Mouse (Mus musculus) heart, postnatal 0 days (tissue): ENCODE measurements at regions not wholly inside any gene's neighbourhood (a gene's known extent, or its start where the extent isn't known, plus 50 kb on each side); places are given as distances from the start of the nearest gene placed in this dataset.

Experiments used
- ATAC-seq: fragments of 200-750 bp; cut with Nextera tagmentation; 2 replicates; pipeline ENCODE4 v1.8.0; 2017; ENCODE audit warnings: low read depth, moderate number of reproducible peaks, moderate library complexity; ENCODE audit not compliant: insufficient read depth
- DNase-seq: peaks from one replicate; pipeline ENCODE4 v3.0.0-alpha.2; 2016; ENCODE audit warnings: low spot score
- H3K27ac ChIP-seq: fragments of 300-500 bp; sonication (generic); 2 replicates; pipeline ENCODE4 v1.5.1; 2014; ENCODE audit warnings: low read depth, mild to moderate bottlenecking
- H3K27me3 ChIP-seq: fragments of 300-500 bp; sonication (generic); 2 replicates; pipeline ENCODE4 v1.6.1; 2014; ENCODE audit warnings: low read length, mixed read lengths; ENCODE audit not compliant: control insufficient read depth, insufficient read depth
- H3K36me3 ChIP-seq: fragments of 300-500 bp; sonication (generic); replicated peaks from 2 replicates; pipeline ENCODE4 v1.6.1; 2014; ENCODE audit warnings: low read length, mixed read lengths; ENCODE audit not compliant: control insufficient read depth, insufficient read depth
- H3K4me1 ChIP-seq: fragments of 300-500 bp; sonication (generic); 2 replicates; pipeline ENCODE4 v1.6.1; 2014; ENCODE audit warnings: antibody characterized with exemption; ENCODE audit not compliant: control insufficient read depth, insufficient read depth
- H3K4me2 ChIP-seq: fragments of 300-500 bp; sonication (generic); 2 replicates; pipeline ENCODE4 v1.6.1; 2014; ENCODE audit warnings: low read depth, mild to moderate bottlenecking, low read length, moderate library complexity
- H3K4me3 ChIP-seq: fragments of 300-500 bp; sonication (generic); 2 replicates; pipeline ENCODE4 v1.5.1; 2014; ENCODE audit warnings: low read depth, low read length
- H3K9ac ChIP-seq: fragments of 300-500 bp; sonication (generic); replicated peaks from 2 replicates; pipeline ENCODE4 v1.6.1; 2014; ENCODE audit warnings: low read depth, low read length, mixed read lengths
- H3K9me3 ChIP-seq: fragments of 300-500 bp; sonication (generic); replicated peaks from 2 replicates; pipeline ENCODE4 v1.6.1; 2016; ENCODE audit warnings: low read length; ENCODE audit not compliant: control insufficient read depth
- CTCF ChIP-seq: IDR thresholded peaks from 2 replicates; pipeline ENCODE4 v1.5.1; 2016; ENCODE audit warnings: antibody characterized with exemption, control low read depth, low read depth
- EP300 ChIP-seq: IDR thresholded peaks from 2 replicates; pipeline ENCODE4 v1.6.1; 2016; ENCODE audit warnings: antibody characterized with exemption, low read depth
- WGBS: fragments of 180-500 bp; shearing (Covaris S2); extraction: QIAGEN DNeasy Blood & Tissue Kit; methylation state at CpG from one replicate; pipeline ENCODE4 v1.1.7; 2014; 5-methylcytosine and 5-hydroxymethylcytosine counted together

GRCm38 (mm10) chr17:63757896-63758695, 104.8 kb upstream of the Fer start:
- no peaks in the 10 kb centered on the region for H3K9me3 ChIP-seq
- no peak overlapping the region for H3K4me3 ChIP-seq
- DNase-seq (no peak), ATAC-seq (no peak)
- H3K4me2 ChIP-seq, result no peak overlapping the region
- H3K9ac ChIP-seq, result no peak overlapping the region
- no peaks in the 10 kb centered on the region for H3K4me1 ChIP-seq
- H3K36me3 ChIP-seq, result no peaks in the 10 kb centered on the region
- 81% methylated on average over 13 of the region's 13 CpGs for WGBS
- no peak overlapping the region for H3K27ac ChIP-seq
- TF ChIP-seq EP300 (no peak), CTCF (no peak)
- H3K27me3 ChIP-seq, result no peaks in the 10 kb centered on the region

- Histone ChIP-seq H3K4me2 (no peak overlapping the region), H3K9ac (no peak overlapping the region), H3K9me3 (no peaks in the 10 kb centered on the region), H3K27me3 (no peaks in the 10 kb centered on the region), H3K4me3 (no peak overlapping the region), H3K36me3 (no peaks in the 10 kb centered on the region), H3K27ac (no peak overlapping the region), H3K4me1 (no peaks in the 10 kb centered on the region)
- WGBS, result 41% methylated on average over 7 of the region's 7 CpGs
- no peak for DNase-seq
- no peak for ATAC-seq
- TF ChIP-seq CTCF (no peak), EP300 (no peak)
Measured at GRCm38 (mm10) chr17:63758817-63759404, 104.0 kb upstream of the Fer start.

- H3K36me3 ChIP-seq, result no peaks in the 10 kb centered on the region
- WGBS, result 85% methylated on average over 5 of the region's 5 CpGs
- H3K4me2 ChIP-seq, result no peak overlapping the region
- H3K4me3 ChIP-seq, result no peak overlapping the region
- no peaks in the 10 kb centered on the region for H3K27me3 ChIP-seq
- H3K27ac ChIP-seq, result no peak overlapping the region
- H3K4me1 ChIP-seq, result no peaks in the 10 kb centered on the region
- ATAC-seq (no peak), DNase-seq (no peak)
- no peak overlapping the region for H3K9ac ChIP-seq
- TF ChIP-seq CTCF, result no peak
- no peak for TF ChIP-seq EP300
- H3K9me3 ChIP-seq, result no peaks in the 10 kb centered on the region
Measured at GRCm38 (mm10) chr17:63761058-63761457, 101.8 kb upstream of the Fer start.

GRCm38 (mm10) chr17:63771111-63771510, 91.8 kb upstream of the Fer start:
- H3K27me3 ChIP-seq, result no peaks in the 10 kb centered on the region
- H3K4me3 ChIP-seq, result no peak overlapping the region
- DNase-seq (no peak), ATAC-seq (no peak)
- no peak overlapping the region for H3K27ac ChIP-seq
- no peaks in the 10 kb centered on the region for H3K36me3 ChIP-seq
- WGBS, result 68% methylated on average over 6 of the region's 6 CpGs
- no peaks in the 10 kb centered on the region for H3K4me1 ChIP-seq
- H3K9ac ChIP-seq, result no peak overlapping the region
- no peak for TF ChIP-seq EP300
- TF ChIP-seq CTCF, result no peak
- no peak overlapping the region for H3K4me2 ChIP-seq
- H3K9me3 ChIP-seq, result no peaks in the 10 kb centered on the region

DNA sequence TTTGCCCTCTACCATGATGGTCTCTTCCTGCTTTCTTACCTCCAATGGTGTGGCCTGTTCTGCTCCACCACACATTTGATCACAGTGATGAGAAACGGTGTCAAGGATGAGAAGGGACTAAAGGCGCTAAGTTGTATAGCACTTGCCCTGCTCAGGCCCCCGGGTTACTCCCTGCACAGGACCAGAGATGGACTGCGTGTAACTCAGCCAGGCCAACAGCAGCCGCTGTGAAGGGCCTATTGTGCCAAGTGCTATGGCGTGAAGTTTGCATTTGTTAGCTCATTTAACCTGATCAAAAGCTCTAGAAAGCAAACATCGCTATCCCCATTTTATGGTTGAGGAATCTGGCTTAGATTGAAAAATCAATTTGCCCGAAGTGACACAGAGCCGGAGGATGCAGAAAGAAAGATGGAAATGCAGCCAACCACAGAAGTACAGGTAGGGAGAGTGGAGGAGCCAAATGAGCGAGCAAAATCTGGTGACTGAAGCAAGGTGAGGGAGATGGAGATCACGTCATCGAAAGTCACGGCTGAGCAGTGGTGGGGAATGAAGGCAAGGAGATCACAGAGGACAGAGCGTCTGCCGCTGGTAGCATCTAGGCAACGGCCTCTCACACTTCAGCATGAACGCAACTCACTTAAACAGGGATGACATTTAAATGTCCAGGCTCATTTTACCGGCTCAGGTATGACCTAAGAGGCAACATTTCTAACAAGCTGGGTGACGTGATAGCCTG, 78.3 kb upstream of the Fer start:
- no peak overlapping the region for H3K4me2 ChIP-seq
- no peaks in the 10 kb centered on the region for H3K9me3 ChIP-seq
- no peak overlapping the region for H3K27ac ChIP-seq
- WGBS, result 84% methylated on average over 19 of the region's 19 CpGs
- no peaks in the 10 kb centered on the region for H3K36me3 ChIP-seq
- H3K27me3 ChIP-seq, result no peaks in the 10 kb centered on the region
- no peak for DNase-seq
- no peak overlapping the region for H3K4me3 ChIP-seq
- no peak overlapping the region for H3K9ac ChIP-seq
- H3K4me1 ChIP-seq, result no peaks in the 10 kb centered on the region
- TF ChIP-seq EP300, result no peak
- TF ChIP-seq CTCF, result no peak
- no peak for ATAC-seq
